Mouse (Mus musculus) erythroid progenitor cell, adult 5-6 weeks (primary cell): ENCODE measurements around the gene Stxbp1. TPM values are rescaled to one million over a fixed set of nuclear protein-coding genes. Genes with fewer than 3 reads are reported as not detected.
A peak's percentile ranks its signal among the peaks of the same experiment; 100 is the strongest.
"Not testable (repeated sequence)": the region's sequence is repeated elsewhere in the genome, so short reads cannot be mapped to it uniquely, and the experiment has no call there.

Source experiments
- ATAC-seq: replicated peaks from 2 replicates; pipeline ENCODE4 v1.8.0; 2016; ENCODE audit warnings: moderate number of reproducible peaks, mild to moderate bottlenecking, moderate TSS enrichment, inconsistent platforms; ENCODE audit not compliant: poor library complexity, low FRiP score, severe bottlenecking
- total RNA-seq, 2 experiments: library from RNA; stranded (forward) in 1 of 2; stranded (reverse) in 1 of 2; fragments of 150-400 nt in 1 of 2; fragments of 186-747, 209-891 nt in 1 of 2; gene quantifications; 2 replicates each; pipeline versions ENCODE4 v1.2.3 to v1.2.4; 2015 to 2017; ENCODE audit warnings: low replicate concordance in 2 of 2

Stxbp1 gene
- total RNA-seq, 2 experiments from 2014 or later: 0.61 to 0.84 TPM

DNA sequence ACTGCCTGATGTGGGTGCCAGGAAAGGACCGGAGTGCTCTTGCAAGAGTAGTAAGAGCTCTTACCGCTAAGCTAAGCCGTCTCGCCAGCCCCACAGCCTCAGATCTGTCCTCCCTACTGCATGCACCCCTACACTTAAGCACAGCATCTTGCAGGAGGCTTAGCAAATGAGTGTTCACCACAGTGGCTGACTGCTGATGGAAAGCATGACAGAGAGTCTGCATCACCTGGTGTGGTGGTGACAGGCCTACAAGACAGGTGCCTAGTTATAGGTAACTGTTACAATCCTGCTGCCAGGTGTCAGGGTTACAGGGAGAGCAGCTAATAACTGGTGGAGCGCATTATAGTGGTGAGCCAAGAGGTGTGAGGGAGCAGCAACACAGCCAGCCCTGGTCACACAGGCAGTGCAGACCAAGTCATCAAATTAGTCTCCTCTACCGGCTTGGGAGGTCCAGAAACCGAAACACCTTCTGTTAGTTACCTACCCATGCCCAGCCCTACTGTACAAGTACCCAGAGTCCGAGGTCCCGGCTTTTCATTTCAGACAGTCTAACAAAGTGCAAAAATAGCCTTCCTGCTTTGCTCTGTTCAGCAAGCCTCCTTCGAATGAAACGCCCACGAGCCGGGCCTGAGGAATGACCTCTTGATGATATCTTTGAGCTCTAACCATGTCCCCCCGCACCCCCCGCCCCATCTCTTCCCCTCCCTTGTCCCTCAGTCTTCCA, 28.1 kb upstream of the Stxbp1 start:
- ATAC-seq: no peak

DNA sequence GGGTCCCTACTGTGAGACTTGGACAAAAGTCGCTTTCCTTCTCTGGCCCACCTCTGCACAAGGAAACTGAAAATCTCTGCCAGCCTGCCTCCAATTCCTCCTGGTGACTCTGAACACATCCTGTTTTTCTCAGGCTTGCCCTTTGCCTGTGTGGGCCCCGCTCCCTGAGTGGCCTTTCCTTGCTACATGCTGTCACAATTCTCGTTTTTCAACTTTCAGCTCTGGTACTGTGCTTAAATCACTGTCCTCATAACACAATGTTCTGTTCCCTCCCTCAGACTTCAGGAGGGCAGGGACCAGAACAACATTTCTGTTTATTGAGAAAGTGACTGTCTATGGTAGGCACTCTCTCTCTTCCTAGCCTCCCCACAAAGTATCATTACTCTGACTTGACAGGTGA, 27.0 kb upstream of the Stxbp1 start:
- ATAC-seq: no peak

DNA sequence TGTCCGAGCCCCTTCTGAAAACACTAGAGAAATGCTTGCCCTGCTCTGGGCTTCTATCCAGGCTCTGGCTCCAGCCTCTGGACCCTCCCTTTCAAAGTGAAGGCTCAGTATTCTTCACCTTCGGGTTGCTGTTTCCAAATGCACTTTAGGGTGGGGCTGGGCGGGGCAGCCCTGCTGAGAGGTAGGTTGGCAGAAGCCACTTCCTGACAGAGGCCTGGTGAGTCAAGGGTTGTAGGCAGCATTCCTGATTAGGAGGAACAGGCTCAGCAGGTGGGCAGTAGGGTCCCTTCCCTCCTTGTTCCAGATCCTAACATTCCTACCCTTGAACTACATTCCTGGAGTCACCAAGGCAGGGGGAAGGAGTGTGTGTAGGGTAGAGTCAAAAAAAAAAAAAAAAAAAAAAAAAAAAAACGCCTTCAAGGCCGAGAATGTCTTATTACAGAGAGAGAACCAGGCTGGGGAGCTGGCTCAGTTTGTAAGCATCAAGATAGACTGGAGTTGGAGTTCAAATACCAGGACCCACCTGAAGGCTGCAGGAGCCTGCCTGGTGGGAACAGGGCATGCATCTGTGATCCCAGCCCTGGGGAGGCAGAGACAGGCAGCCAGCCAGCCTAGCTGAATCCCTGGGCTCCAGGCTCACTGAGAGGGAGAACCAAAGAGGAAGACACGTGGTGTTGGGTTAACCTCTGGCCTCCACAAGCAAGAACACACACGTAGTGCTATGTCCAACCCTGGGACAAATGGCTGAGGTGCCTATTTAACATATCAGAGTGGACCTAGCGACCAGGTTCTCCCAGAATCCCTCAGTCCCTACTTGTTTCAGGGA, 23.4 kb upstream of the Stxbp1 start:
- no peak for ATAC-seq

DNA sequence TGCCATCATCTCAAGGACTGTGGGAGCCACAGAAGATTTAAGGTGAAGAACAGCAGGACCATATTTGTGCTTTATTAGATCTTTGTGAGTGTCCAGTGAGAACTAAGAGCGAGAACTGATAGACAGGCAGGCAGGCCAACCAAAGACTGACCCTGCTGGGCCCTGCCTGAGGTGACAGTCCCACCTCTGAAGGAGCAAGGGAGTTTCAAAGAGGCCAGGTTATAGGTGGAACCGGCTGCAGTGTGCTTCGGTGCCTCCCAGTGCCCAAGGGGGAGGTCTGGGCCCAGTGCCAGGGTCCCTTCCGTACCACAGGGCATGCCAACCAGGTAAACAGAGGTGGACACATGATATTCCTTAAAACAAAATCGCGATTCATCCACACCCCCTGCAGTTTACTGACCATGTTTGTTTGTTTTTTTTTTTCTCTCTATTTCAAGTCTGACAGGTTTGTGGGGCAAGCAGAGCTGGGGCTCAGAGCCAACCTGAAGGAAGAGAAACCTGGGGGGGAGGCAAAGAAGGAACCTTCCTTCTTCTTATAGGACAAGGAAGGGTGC, 22.8 kb upstream of the Stxbp1 start:
- ATAC-seq: no peak

DNA sequence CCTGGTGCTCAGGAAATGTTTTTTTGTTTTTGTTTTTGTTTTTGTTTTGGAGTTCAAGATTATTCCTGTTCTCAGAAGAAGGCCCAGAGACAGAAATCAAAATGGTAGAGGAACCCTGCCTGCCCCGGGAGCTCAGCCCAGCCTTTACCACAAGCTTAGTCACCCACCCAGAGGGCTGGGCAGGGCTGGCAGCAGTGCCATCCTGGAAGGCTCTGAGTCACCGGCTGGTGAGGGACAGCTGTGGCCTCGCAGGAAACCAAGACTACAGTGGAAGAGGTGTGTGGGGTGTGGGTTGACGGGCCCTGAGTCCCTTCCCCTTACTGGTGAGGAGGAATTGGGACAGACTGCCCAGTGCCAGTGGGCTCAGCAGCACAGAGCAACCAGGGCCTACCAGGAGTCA, 20.3 kb upstream of the Stxbp1 start:
- no peak for ATAC-seq

DNA sequence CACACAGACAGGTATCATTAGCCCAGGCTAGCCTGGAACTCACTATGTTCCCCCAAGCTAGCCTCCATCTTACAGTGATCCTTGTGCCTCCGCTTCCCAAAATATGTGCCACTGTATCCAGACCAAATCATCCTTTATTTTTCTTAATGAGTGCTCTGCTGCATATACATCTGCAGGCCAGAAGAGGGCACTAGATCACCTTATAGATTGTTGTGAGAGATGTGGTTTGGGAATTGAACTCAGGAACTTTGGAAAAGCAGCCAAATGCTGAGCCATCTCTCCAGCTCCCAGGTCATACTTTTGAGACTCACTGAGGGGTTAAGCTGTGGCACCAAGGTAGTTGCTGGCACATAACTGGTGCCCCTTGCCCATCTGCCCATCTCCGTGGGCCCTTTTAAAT, 17.7 kb upstream of the Stxbp1 start:
- ATAC-seq: no peak

DNA sequence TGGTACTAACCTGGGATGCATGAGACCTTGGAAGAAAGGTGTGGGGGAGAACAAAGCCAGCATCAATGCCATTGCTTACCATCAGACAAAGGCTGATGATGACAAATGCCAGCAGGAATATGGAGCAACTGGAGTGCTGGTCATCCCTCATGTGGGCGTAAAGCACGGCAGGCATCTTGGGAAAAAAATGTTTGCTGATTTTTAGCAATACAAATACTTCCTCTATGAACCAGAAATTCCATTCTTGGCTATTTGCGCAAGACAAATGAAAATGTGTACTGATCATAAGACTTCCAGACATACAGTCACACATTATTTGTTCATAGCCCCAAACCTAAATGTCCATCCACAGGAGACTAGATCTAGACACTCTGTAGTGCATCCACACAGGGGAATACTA, 16.3 kb upstream of the Stxbp1 start:
- no peak for ATAC-seq

DNA sequence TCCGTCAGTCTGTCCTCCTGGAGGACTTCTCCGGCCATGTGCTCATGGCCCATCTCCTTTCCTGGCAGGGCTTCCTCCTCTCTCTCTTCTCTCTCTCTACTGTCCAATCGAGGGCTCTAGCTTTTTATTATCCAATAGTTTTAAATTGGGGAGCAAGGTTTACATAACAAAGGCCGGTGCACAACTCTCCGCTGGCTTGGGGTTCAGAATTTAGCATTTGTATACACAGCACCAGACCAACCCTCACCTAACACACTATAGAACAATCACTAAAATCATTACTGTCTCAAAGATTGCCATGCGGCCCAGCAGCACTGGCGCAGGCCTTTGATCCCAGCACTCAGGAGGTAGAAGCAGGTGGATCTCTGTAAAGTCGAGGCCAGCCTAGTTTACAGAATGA, 13.8 kb upstream of the Stxbp1 start:
- ATAC-seq: no peak

DNA sequence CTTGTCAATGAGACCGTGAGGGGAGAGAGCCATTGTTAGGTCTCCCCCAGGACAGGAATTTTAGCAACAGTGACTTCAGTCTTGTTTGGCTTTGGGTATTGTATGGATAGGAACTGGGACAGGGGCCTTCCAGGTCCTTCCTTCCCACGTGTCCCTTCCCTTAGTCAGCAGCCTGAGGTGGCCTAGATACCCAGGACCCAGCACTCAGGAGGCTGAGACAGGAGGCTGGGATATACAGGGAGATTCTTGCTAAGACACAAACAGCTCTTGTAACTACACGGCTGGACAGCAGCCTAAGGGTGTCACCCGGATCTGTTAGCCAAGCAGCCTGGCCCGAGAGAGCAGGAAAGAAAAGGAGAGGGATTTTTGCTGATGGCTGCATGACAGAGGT, 12.6 kb upstream of the Stxbp1 start:
- ATAC-seq: no peak

DNA sequence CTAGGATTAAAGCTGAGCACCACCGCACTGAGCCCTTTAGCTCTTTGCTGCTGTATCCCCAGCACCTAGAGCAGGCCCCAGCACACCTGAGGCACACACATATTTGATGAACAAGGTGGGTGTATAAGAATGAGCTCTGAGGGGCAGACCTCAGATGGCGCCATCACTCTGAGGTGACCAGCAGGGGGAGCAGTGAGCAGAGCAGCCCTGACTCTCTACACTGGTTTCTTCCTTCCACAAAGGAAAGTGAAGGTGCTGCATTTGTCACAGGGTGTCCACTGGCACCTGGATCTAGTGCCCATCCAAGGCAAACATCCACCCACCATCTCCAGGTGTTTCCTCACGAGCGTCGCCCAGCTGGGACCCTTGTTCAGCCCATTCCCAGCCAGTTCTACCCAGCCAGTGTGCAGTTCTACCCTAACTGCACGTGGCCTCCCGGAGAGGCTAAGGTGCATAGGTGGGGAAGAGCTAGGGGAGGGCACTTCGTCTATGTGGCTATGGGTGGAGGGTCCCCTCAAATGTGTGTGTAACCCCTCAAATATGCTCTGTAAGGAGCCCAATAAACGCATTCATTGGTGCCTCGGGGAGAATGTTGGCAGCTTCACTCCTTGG, 12.1 kb upstream of the Stxbp1 start:
- peak; percentile 75 for ATAC-seq

DNA sequence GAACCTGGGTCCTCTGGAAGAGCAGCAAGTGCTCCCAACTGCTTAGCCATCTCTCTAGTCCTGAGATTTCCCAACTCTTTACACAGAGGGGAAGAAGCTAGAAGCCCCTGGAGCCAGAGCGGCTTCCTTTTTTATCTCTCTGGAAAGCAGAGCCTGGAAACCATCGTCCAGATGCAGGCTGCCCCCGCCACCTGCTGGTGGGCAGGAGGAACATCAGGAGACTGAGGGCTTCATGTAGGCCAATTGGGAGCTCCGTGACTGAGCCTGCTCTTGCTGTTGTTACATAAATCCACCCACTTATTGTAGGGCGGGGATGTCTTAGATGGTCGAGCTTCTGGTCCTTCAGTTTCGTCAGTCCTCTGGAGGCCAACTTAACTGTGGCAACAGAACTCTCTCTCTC, 10.5 kb upstream of the Stxbp1 start:
- peak; percentile 79 for ATAC-seq

DNA sequence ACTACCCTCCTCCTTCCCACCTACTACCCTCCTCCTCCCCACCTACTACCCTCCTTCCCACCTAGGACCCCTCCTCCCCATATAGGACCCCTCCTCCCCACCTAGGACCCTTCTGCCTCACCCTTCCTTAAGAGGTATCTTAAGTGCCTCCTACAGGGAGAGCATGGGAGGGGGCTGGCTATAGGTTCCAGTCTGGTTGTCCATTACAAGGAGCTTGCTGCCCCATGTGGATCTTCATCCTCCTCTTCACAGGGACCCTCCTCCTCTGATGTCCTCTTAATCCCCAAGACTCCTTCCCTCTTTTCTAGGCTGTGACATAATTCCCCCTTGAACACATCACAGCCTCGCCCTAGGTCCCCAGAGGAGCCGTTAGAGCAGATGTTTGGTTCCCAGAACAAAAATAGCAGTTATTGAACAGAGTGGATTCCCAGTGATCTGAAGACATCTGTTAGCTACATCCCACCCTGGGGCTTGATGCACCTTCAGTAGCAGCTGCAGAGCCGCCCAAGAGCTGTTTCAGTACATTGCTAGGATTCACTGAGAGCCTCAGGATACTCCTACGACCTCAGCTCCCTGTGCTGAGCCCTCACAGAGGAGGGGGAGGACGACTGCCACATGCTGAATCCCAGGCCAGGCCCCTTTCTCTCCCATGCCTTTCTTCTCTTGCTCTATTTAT, 8.9 kb upstream of the Stxbp1 start:
- ATAC-seq: no peak

DNA sequence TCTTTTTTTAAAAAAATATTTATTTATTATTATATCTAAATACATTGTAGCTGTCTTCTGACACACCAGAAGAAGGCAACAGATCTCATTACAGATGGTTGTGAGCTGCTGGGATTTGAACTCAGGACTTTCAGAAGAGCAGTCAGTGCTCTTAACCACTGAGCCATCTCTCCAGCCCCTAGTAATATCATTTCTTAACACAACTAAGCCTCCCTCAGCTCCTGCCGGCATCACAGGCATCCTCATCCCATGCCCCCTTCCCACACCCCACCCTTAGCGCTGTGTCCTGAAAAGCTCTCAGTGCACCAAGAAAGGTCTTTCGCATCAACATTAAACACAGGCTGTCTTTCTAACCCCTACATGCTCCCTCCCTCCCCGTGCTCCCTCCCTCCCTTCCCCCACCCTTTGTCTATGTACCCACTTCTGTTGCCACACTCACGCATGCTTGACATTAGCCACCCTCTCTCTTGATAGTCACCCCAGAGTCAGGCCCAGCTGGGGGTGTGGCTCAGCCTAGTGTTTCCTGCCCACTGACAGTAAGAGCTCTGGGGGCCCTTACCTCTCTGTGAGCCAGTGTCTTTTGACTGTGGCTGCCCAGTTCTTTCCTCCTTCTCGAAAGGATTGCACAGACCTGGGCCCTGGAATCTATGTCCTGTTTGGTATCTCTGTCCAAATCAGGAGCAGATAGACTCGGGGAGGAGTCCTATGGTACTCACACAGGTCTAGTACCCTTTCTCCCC, 8.2 kb upstream of the Stxbp1 start:
- no peak for ATAC-seq

DNA sequence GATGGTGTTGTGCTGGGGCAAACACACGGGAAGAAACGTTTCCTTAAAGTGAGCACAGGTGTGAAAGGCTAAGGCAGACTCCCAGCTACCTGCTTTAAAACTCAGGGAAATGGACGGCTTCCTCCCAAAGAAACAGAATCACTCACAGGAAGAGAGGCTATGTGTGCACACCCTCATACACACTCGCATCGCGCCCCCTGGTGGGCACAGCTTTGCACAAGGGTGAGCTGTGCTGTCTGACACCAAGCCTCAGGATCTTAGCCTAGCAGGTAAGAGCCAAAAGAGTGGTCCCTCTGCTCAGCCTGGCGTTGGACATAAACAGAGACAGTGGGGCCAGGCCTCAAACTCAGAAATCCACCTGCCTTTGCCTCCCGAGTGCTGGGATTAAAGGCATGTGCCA, 7.2 kb upstream of the Stxbp1 start:
- ATAC-seq: peak; percentile 64

DNA sequence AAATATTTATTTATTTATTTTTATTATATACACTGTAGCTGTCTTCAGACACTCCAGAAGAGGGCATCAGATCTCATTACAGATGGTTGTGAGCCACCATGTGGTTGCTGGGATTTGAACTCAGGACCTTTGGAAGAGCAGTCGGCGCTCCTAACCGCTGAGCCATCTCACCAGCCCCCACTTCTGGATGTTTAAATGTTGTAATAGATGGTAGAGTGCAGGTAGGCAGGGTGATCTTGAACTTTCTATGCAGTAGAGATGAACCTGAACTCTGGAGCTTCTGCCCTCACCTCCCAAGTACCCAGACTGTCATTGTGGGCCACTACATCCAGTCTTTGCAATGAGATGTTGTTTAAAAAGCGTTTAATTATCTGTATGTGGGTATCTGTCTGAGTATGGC, 6.7 kb upstream of the Stxbp1 start:
- ATAC-seq: not testable (repeated sequence)

DNA sequence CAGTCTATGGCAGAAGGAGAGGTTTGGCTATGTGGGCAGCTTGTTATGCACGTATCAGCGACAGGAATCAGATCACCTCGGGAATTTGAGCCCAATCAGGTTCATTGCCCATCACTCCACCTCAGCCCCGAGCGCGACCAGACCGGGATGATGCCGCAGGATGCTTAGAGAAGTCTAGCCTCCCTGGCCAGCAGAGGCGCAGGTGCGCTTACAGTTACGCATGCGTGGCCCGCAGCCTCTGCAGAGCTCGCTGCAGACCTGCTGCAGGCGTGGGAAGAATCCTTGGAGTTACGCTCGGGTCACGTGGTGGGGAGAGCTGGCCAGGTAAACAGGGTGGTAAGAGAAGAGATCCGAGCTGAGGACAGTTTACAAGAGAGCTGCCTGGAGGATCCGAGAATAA, 5.1 kb upstream of the Stxbp1 start:
- no peak for ATAC-seq

DNA sequence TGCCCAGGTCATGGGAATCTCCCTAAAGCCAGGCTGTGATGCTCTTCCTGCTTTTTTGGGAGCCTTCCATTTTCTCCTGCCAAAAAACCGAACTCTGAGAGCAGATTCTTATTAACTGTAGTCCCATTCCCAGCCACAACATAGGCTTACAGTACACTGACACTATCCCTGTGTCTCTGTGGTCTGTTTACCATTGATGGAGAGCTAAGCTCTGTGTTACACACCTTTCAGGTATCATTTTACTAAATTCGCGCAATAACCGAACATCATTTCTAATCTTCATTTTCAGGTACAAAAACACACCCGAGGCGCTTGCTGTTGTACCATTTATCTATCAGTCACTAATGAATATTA, 400 bp upstream of the Stxbp1 start:
- ATAC-seq: peak; percentile 32

DNA sequence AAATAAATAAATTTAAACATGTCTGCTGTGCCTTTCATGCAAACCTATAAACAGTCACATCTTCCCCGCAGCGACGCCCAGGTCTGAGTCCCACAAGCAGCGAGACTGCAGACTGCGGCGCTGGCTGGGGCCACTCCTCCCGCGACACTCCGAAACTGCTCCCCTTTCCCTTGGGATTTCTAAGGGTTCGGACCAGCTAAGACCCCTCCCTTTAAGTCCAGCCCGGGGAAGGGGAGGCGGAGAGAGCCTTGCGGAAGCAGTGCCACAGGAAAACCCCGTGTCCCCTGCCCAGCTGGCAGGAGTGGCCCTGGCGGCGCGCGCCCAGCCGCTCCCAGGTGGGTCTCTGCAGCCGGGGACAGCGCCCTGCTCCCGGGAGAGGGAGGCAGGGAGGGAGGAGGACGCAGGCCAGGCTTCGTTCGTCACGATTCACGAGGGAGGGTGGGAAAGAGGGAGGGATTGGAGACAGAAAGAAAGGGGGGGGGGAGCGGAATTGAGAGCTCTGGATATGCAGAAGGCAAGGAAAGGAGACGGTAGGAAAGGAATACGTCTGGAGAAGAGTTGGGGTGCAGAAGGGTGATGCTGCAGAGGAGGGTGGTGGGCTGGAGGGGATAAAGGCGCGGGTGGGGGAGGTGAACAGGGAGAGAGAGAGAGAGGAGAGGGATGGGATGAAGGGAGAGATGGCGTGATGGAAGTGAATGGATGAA, 792 bp downstream of the Stxbp1 start:
- peak; percentile 61 for ATAC-seq

DNA sequence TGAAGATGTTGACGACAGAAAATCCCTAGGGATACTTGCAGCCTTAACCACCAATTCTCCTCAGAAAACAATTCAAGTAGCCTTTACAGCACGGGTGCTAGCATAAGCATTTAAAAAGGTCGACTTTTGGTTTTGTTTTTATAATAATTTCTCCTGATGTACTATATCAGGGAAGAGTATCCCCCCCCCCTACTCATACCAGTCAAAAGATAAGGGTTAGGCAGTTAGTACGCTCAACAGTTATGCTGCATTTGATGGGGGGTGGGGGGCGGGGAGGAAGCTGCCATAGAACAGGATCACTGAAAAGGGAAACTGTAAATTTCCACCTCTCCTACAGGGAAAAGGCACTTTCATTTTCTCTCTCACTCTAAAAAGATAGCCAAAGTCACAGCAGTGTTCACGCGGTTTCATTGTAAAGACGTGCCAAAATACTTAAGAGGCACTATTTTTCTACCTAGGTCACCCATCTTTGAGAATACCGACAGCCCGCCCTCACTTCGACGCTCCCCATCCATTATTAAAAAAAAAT, 1.4 kb downstream of the Stxbp1 start:
- ATAC-seq: no peak
